Mouse (Mus musculus) lung, adult 2 months (tissue): Measurements from ENCODE around the gene Traf7. TPM values are rescaled to one million over a fixed set of nuclear protein-coding genes. Genes with fewer than 3 reads are reported as not detected.
A peak's percentile ranks its signal among the peaks of the same experiment; 100 is the strongest.

Experiments used
- DNase-seq: peaks from one replicate; pipeline ENCODE4 v3.0.0; 2022
- H3K4me1 ChIP-seq: fragments of 200-500 bp; 2 replicates; pipeline ENCODE4 v1.6.1; 2011; ENCODE audit warnings: low read length; ENCODE audit not compliant: control insufficient read depth, insufficient read depth
- H3K4me3 ChIP-seq: fragments of 200-500 bp; replicated peaks from 2 replicates; pipeline ENCODE3; 2011; ENCODE audit warnings: low read depth, mild to moderate bottlenecking, control low read depth, low read length; ENCODE audit errors: extremely low read depth
- CTCF ChIP-seq: fragments of 200-500 bp; IDR thresholded peaks from 2 replicates; pipeline ENCODE4 v1.5.1; 2011; ENCODE audit warnings: mild to moderate bottlenecking, low read length, control low read depth; ENCODE audit not compliant: insufficient read depth
- POLR2A ChIP-seq: fragments of 200-500 bp; IDR thresholded peaks from 2 replicates; pipeline ENCODE4 v1.6.1; 2011; ENCODE audit warnings: low read depth, mild to moderate bottlenecking, control low read depth, low read length, borderline replicate concordance; ENCODE audit errors: extremely low read depth
- WGBS: fragments of 180-500 bp; shearing (Covaris S2); methylation state at CpG from one replicate; pipeline ENCODE4 v1.1.7; 2018; 5-methylcytosine and 5-hydroxymethylcytosine counted together
- polyA plus RNA-seq: library from polyadenylated mRNA; depleted of rRNA; stranded (reverse); fragments of >200 nt; gene quantifications from 2 replicates; pipeline ENCODE4 v1.2.3, GENCODE M21; 2012

Traf7 gene
- polyA plus RNA-seq, 1 experiment: 263 TPM

GRCm38 (mm10) chr17:24494627-24495335, 33.0 kb downstream of the Traf7 start:
- no peak overlapping the region for H3K4me3 ChIP-seq
- WGBS: 34% methylated on average over 2 of the region's 2 CpGs
- no peaks in the 10 kb centered on the region for H3K4me1 ChIP-seq
- DNase-seq: peak; percentile 29
- peak; percentile 64 for TF ChIP-seq CTCF
- TF ChIP-seq POLR2A: no peak

GRCm38 (mm10) chr17:24490399-24490798, 37.3 kb downstream of the Traf7 start:
- 90% methylated on average over 4 of the region's 4 CpGs for WGBS
- DNase-seq: no peak

GRCm38 (mm10) chr17:24489265-24490030, 38.3 kb downstream of the Traf7 start:
- no peak for DNase-seq
- WGBS: 43% methylated on average over 19 of the region's 19 CpGs
- Histone ChIP-seq H3K4me1 (no peaks in the 10 kb centered on the region), H3K4me3 (no peak overlapping the region)
- TF ChIP-seq CTCF (no peak), POLR2A (no peak)

More at GRCm38 (mm10) chr17:24490399-24490798, 37.3 kb downstream of the Traf7 start:
- TF ChIP-seq CTCF (no peak), POLR2A (no peak)
- H3K4me1 ChIP-seq: no peaks in the 10 kb centered on the region
- no peak overlapping the region for H3K4me3 ChIP-seq

GRCm38 (mm10) chr17:24488662-24489264, 39.0 kb downstream of the Traf7 start:
- Histone ChIP-seq H3K4me3 (peak overlapping the region; percentile 56), H3K4me1 (no peaks in the 10 kb centered on the region)
- WGBS: under 1% methylated on average over 71 of the region's 81 CpGs
- peak; percentile 21 for DNase-seq
- TF ChIP-seq POLR2A: no peak
- TF ChIP-seq CTCF: no peak

- Histone ChIP-seq H3K4me3 (peak within 1 kb of the TSS; percentile 56), H3K4me1 (no peaks in the 10 kb centered on the region)
- DNase-seq: peak; percentile 22
- 2% methylated on average over 45 of the region's 45 CpGs for WGBS
- TF ChIP-seq CTCF: no peak
- TF ChIP-seq POLR2A: no peak
These were observed 39.5 kb downstream of the Traf7 start, which contains the start of gene Caskin1 for GRCm38 (mm10) chr17:24488186-24488661. TSS of gene Caskin1 (plus strand) at chr17:24488601.

GRCm38 (mm10) chr17:24485090-24485860, 42.5 kb downstream of the Traf7 start:
- H3K4me1 ChIP-seq: no peaks in the 10 kb centered on the region
- 54% methylated on average over 11 of the region's 11 CpGs for WGBS
- H3K4me3 ChIP-seq: no peak overlapping the region
- TF ChIP-seq POLR2A (no peak), CTCF (no peak)
- DNase-seq: no peak

- WGBS: 92% methylated on average over 3 of the region's 3 CpGs
- no peak for DNase-seq
- no peaks in the 10 kb centered on the region for H3K4me1 ChIP-seq
- H3K4me3 ChIP-seq: no peak overlapping the region
- no peak for TF ChIP-seq POLR2A
- no peak for TF ChIP-seq CTCF
These were observed 44.2 kb downstream of the Traf7 start for GRCm38 (mm10) chr17:24483495-24483894.

GRCm38 (mm10) chr17:24481027-24481815, 46.5 kb downstream of the Traf7 start:
- WGBS: 91% methylated on average over 20 of the region's 20 CpGs
- TF ChIP-seq CTCF: no peak
- no peak for TF ChIP-seq POLR2A

More at GRCm38 (mm10) chr17:24481027-24481815, 46.5 kb downstream of the Traf7 start:
- no peak for DNase-seq
- peaks cover 3% of the 10 kb centered on the region; the same call in 1 of the 2 replicates for H3K4me1 ChIP-seq
- H3K4me3 ChIP-seq: no peak overlapping the region
